Mouse (Mus musculus) CH12.LX (cell line): ENCODE data around the gene Gm20489.

Experiments
- CHD1 ChIP-seq: IDR thresholded peaks from 2 replicates; pipeline ENCODE4 v1.6.1; 2012; ENCODE audit warnings: low read depth, low read length, improper control_type of control experiment, inconsistent platforms
- CTCF ChIP-seq, 2 experiments: IDR thresholded peaks in 1 of 2; conservative IDR thresholded peaks in 1 of 2; 2 replicates each; pipeline ENCODE4 v1.5.1; 2011 to 2012; ENCODE audit warnings: low read depth in 2 of 2, low read length in 2 of 2, improper control_type of control experiment in 1 of 2, inconsistent platforms in 1 of 2, mild to moderate bottlenecking in 1 of 2, moderate library complexity in 1 of 2
- ELF1 ChIP-seq: IDR thresholded peaks from 2 replicates; pipeline ENCODE4 v1.6.1; 2014; ENCODE audit warnings: low read depth, mild to moderate bottlenecking, inconsistent platforms, low read length, improper control_type of control experiment
- HCFC1 ChIP-seq: IDR thresholded peaks from 2 replicates; pipeline ENCODE4 v1.6.1; 2012; ENCODE audit warnings: low read depth, mild to moderate bottlenecking, inconsistent platforms, low read length, improper control_type of control experiment
- MAFK ChIP-seq: IDR thresholded peaks from 2 replicates; pipeline ENCODE4 v1.6.1; 2011; ENCODE audit warnings: low read length, improper control_type of control experiment; ENCODE audit not compliant: insufficient replicate concordance
- MAX ChIP-seq: IDR thresholded peaks from 2 replicates; pipeline ENCODE4 v1.6.1; 2011; ENCODE audit warnings: low read length, improper control_type of control experiment
- PAX5 ChIP-seq: IDR thresholded peaks from 2 replicates; pipeline ENCODE4 v1.6.1; 2012; ENCODE audit warnings: low read length, inconsistent platforms, mixed read lengths
- POLR2A ChIP-seq: IDR thresholded peaks from 2 replicates; pipeline ENCODE4 v1.6.1; 2011; ENCODE audit warnings: low read depth, mild to moderate bottlenecking, improper control_type of control experiment, low read length
- POLR2AphosphoS2 ChIP-seq: IDR thresholded peaks from 2 replicates; pipeline ENCODE4 v1.6.1; 2011; ENCODE audit warnings: low read depth, low read length, improper control_type of control experiment
- USF1 ChIP-seq: IDR thresholded peaks from 2 replicates; pipeline ENCODE4 v1.6.1; 2014; ENCODE audit warnings: low read depth, mild to moderate bottlenecking, inconsistent platforms, low read length, improper control_type of control experiment
- ZMIZ1 ChIP-seq: IDR thresholded peaks from 2 replicates; pipeline ENCODE4 v1.6.1; 2012; ENCODE audit warnings: low read depth, mild to moderate bottlenecking, inconsistent platforms, low read length, improper control_type of control experiment
- ZNF384 ChIP-seq: IDR thresholded peaks from 2 replicates; pipeline ENCODE4 v1.6.1; 2012; ENCODE audit warnings: low read depth, low read length, improper control_type of control experiment, inconsistent platforms

DNA sequence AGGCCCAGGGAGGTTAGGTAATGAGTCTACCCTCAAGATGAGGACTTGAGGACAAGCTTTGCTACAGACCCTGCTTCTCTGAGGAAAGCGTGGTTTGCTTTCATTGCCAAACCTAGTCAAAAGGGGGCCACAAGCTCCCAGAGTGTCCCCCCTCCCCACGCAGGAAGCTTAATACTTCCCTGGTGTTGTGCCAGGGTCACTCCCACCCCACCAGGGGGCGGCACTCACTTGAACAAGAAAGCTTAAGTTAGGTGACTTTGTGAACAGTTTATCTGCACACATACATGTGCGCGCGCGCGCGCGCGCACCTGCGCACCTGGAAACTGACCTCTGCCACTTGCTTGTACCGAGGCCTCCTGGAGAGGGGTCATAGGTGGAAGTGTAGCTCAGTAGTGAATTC is 12.2 kb downstream of the Gm20489 start:
- no peak for TF ChIP-seq ZNF384
- no peak for TF ChIP-seq POLR2A
- no peak for TF ChIP-seq ELF1
- TF ChIP-seq POLR2AphosphoS2 = no peak
- no peak for TF ChIP-seq USF1
- TF ChIP-seq CTCF (conservative IDR thresholded peaks at IDR 0.05 in 1 of 2, IDR thresholded peaks at IDR 0.05 in 1 of 2; ENCODE audit: low read depth in 2 of 2, low read length in 2 of 2) = peak in 1 of 2 experiments; percentile 56; a peak in 2 of 4 replicates
- no peak for TF ChIP-seq CHD1
- no peak for TF ChIP-seq PAX5
- TF ChIP-seq MAFK = no peak
- TF ChIP-seq ZMIZ1 = no peak
- TF ChIP-seq HCFC1 = no peak
- no peak for TF ChIP-seq MAX
